Mouse (Mus musculus) intestine, embryonic 16.5 days (tissue): ENCODE measurements around the gene Faf1. TPM values are rescaled to one million over a fixed set of nuclear protein-coding genes. Genes with fewer than 3 reads are reported as not detected.

ENCODE experiments used
- ATAC-seq: fragments of 200-750 bp; cut with Nextera tagmentation; 2 replicates; pipeline ENCODE4 v1.8.0; 2017; ENCODE audit warnings: moderate TSS enrichment, moderate library complexity
- H3K27ac ChIP-seq: fragments of 300-500 bp; sonication (generic); 2 replicates; pipeline ENCODE4 v1.5.1; 2014; ENCODE audit warnings: mild to moderate bottlenecking, low read length
- H3K27me3 ChIP-seq: fragments of 300-500 bp; sonication (generic); replicated peaks from 2 replicates; pipeline ENCODE4 v1.6.1; 2014; ENCODE audit warnings: low read length, control low read depth, mixed read lengths; ENCODE audit not compliant: control insufficient read depth, insufficient read depth
- H3K36me3 ChIP-seq: fragments of 300-500 bp; sonication (generic); 2 replicates; pipeline ENCODE4 v1.6.1; 2014; ENCODE audit warnings: low read length, control low read depth; ENCODE audit not compliant: control insufficient read depth, insufficient read depth
- H3K4me1 ChIP-seq: fragments of 300-500 bp; sonication (generic); 2 replicates; pipeline ENCODE4 v1.6.1; 2014; ENCODE audit warnings: low read length, control low read depth, mixed read lengths; ENCODE audit not compliant: control insufficient read depth, insufficient read depth
- H3K4me2 ChIP-seq: fragments of 300-500 bp; sonication (generic); 2 replicates; pipeline ENCODE4 v1.6.1; 2014; ENCODE audit warnings: low read depth, low read length, control low read depth
- H3K4me3 ChIP-seq: fragments of 300-500 bp; sonication (generic); 2 replicates; pipeline ENCODE4 v1.5.1; 2014; ENCODE audit warnings: mild to moderate bottlenecking, low read length
- H3K9ac ChIP-seq: fragments of 300-500 bp; sonication (generic); 2 replicates; pipeline ENCODE4 v1.6.1; 2014; ENCODE audit warnings: low read depth, low read length
- H3K9me3 ChIP-seq: fragments of 300-500 bp; sonication (generic); 2 replicates; pipeline ENCODE4 v1.6.1; 2016; ENCODE audit warnings: low read length, control low read depth; ENCODE audit not compliant: control insufficient read depth
- WGBS: fragments of 180-500 bp; shearing (Covaris S2); extraction: QIAGEN DNeasy Blood & Tissue Kit; methylation state at CpG from one replicate; pipeline ENCODE4 v1.1.7; 2014; 5-methylcytosine and 5-hydroxymethylcytosine counted together
- polyA plus RNA-seq: library from polyadenylated mRNA; unstranded; fragments of >200 nt; fragmentation: Nextera tagmentation; extraction: Ambion mirVana; gene quantifications from 2 replicates; pipeline ENCODE4 v1.2.1, GENCODE M21; 2015

Gene Faf1
- polyA plus RNA-seq, 1 experiment from 2014 or later: 12.2 TPM

DNA sequence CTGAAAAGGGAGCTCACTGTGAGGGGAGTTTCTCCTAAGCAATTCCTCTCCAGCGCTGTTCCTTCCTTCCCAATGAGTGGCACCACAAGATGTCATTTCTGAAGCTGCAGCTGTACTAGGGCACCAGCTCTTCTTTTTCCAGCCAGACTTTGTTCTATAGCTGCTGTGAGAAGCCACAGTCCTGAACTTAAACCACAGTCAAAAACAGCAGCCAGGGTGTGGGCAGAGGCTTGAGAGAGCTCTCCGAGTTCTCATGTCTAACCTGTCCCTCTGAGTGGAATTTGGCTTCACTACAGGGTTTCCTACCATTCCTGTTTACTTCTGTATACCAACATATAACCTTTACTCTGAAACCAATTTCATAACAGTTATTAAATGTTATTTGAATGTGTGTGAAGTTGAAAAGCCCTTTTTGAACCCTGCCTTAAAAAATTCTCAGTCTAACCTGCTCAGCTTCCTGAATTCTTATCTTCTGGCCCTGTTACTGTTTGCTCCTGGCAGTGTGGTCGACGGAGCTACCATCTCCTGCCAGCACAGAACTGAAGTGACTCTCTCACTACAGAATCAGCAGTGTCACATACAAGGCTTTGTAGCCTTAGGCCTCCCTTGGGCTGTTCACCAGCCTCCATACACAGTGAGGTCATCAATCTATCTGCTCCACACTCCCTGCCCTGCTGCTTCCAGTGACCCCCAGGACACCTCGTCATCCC, 287.3 kb downstream of the Faf1 start:
- Histone ChIP-seq H3K36me3 (0 out of 2 replicates have a peak, but pooled peaks cover 4% of the 10 kb centered on the region), H3K27me3 (no peaks in the 10 kb centered on the region), H3K9ac (no peak overlapping the region), H3K9me3 (no peaks in the 10 kb centered on the region), H3K4me1 (no peaks in the 10 kb centered on the region), H3K4me3 (no peak overlapping the region), H3K27ac (no peak overlapping the region), H3K4me2 (no peak overlapping the region)
- WGBS: 78% methylated on average over 5 of the region's 5 CpGs
- no peak for ATAC-seq

DNA sequence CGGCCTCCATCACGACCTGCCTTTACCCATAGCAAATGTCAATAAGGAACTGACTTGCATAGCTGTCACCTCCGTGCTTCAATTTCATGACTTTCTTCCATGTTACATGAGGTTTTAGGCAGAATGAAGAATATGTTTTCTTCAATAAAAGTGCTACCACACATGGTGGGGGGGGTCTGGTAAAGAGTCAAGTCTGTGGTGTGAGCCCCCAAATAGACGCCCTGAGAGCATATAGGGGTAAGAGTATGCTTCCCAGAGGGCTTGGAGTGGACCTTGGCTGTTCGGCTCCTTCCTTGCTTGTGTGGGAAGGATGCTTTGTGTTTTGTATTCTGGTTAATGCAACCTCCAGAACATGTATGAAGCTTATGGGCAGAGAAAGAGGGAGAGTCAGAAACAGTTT, 293.2 kb downstream of the Faf1 start:
- H3K27me3 ChIP-seq: peaks cover 24% of the 10 kb centered on the region
- WGBS: 83% methylated on average over 5 of the region's 5 CpGs
- H3K4me3 ChIP-seq: no peak overlapping the region

DNA sequence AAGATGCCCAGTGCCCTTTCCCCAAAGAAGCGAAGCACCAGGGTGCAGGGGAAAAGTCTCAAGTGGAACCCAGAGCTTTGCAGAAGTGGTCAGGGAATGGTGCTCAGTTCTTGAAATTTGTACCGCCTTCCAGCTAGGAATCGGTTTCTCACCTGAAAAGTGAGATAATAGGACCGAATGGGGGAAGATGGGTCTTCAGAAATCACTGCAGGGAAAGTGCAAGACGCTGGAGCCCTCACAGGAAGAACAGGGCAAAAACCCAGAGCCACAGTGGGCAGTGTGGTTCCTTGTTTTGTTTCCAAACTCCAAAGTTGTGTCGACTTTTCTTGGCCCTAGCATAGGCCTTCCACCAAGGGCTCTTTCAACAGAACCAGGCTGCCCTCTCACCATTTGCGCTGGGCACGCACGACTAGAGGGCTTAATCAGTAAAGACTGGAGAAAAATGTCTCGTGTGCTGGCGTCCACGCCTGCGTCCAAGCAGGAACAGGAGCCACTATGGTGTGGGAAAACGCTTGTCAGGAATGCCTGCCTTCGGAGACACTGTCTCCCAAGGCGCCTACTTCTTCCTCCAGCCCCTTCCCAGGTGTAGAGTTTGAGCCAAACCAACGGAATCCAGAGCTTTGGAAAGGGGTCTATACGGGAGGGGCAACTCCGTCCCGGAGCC, 297.7 kb downstream of the Faf1 start:
- WGBS: 4% methylated on average over 20 of the region's 20 CpGs
- Histone ChIP-seq H3K4me2 (no peak overlapping the region), H3K36me3 (no peaks in the 10 kb centered on the region), H3K4me3 (no peak overlapping the region), H3K9me3 (peaks cover 7% of the 10 kb centered on the region; the same call in 1 of the 2 replicates), H3K27ac (no peak overlapping the region), H3K4me1 (peaks cover 8% of the 10 kb centered on the region; the same call in 1 of the 2 replicates), H3K9ac (no peak overlapping the region), H3K27me3 (peaks cover 69% of the 10 kb centered on the region)
- ATAC-seq: no peak

More for the DNA sequence above, 293.2 kb downstream of the Faf1 start:
- H3K4me1 ChIP-seq: no peaks in the 10 kb centered on the region
- ATAC-seq: no peak
- H3K9me3 ChIP-seq: no peaks in the 10 kb centered on the region
- H3K27ac ChIP-seq: no peak overlapping the region
- H3K36me3 ChIP-seq: no peaks in the 10 kb centered on the region
- no peak overlapping the region for H3K4me2 ChIP-seq
- H3K9ac ChIP-seq: no peak overlapping the region

DNA sequence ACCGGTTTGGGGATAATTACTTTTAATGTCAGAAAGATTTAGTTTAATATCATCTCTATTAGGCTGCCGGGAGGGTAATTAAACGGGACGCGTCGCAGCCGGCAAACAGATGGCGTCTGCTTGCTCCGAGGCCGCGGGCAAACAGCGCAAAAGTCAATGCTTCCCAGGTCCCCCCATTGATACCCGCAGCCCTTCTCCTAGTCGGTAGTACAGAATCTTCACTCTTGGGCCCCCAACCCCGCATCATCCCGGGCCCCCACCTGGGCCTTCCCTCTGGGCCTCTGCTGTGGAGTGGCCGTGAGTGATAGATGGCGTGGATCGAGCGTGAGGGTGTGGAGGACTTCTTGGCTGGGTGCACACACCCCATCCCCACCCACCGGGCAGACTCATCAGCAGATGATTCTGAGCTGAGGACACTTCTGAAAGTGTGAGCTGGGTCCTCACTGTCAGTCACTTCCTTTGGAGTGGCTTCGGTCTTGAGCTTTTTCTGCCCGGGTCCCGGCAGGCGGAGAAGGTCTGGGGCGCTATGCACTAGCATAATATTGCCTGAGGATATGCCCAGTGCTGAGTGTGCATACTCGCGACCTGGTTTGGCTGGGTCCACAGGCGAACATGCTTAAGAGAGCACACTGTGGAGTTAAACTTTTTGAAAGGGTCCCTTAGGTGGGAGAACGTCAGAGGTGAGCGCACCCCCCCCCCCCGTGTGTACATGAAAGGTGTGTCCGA, 298.4 kb downstream of the Faf1 start:
- no peak overlapping the region; the same call in 1 of the 2 replicates for H3K4me3 ChIP-seq
- WGBS: 1% methylated on average over 33 of the region's 33 CpGs
- no peak for ATAC-seq

DNA sequence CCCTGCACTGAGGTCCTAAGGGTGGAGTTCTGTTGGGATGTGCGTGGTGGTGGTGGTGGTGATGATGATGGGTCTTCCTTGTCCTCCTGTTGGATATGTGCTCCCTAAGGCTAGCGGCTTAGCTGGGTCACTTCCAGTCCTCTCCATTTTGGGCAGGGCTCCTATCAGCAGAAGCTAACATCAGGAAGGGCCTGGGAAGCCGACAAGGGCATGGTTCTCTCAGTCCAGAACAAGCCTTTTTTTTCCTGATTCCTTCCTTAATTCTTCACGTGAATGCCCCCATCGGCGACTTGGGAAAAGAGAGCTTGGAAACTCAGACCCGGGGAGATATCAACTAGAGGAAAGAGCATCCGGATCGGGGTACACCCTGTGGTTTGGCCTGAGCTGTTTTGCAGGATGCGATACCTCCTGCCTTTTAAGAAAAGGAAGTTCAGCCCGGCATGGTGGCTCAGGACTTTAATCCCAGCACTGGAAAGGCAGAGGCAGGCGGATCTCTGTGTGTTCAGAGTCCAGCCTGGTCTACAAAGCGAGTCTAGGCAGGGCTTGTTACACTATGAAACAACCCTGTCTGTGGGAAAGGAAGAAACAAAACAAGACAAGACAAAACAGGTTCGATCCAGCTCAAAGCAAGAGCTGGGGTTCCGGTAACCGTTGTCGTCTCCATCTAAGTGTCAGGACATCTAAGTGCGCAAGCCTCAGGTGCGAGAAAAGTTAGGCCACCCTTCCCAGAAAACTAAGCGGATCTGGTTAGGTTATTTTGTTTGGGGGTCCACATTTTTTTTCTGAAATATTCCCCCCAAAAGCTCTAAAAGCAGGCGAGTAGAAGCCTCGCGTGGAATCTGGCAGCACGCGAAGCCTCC, 299.2 kb downstream of the Faf1 start:
- WGBS: 9% methylated on average over 25 of the region's 25 CpGs
- peaks cover 82% of the 10 kb centered on the region for H3K27me3 ChIP-seq
- no peak for ATAC-seq
- no peak overlapping the region for H3K4me3 ChIP-seq
- peaks cover 7% of the 10 kb centered on the region; the same call in 1 of the 2 replicates for H3K9me3 ChIP-seq
- H3K4me1 ChIP-seq: peaks cover 14% of the 10 kb centered on the region
- H3K4me2 ChIP-seq: no peak overlapping the region
- H3K27ac ChIP-seq: no peak overlapping the region
- no peaks in the 10 kb centered on the region for H3K36me3 ChIP-seq
- H3K9ac ChIP-seq: no peak overlapping the region

More for the DNA sequence above, 298.4 kb downstream of the Faf1 start:
- Histone ChIP-seq H3K27ac (no peak overlapping the region), H3K9ac (no peak overlapping the region), H3K4me2 (no peak overlapping the region), H3K27me3 (peaks cover 74% of the 10 kb centered on the region), H3K9me3 (peaks cover 7% of the 10 kb centered on the region; the same call in 1 of the 2 replicates), H3K4me1 (peaks cover 9% of the 10 kb centered on the region), H3K36me3 (no peaks in the 10 kb centered on the region)

DNA sequence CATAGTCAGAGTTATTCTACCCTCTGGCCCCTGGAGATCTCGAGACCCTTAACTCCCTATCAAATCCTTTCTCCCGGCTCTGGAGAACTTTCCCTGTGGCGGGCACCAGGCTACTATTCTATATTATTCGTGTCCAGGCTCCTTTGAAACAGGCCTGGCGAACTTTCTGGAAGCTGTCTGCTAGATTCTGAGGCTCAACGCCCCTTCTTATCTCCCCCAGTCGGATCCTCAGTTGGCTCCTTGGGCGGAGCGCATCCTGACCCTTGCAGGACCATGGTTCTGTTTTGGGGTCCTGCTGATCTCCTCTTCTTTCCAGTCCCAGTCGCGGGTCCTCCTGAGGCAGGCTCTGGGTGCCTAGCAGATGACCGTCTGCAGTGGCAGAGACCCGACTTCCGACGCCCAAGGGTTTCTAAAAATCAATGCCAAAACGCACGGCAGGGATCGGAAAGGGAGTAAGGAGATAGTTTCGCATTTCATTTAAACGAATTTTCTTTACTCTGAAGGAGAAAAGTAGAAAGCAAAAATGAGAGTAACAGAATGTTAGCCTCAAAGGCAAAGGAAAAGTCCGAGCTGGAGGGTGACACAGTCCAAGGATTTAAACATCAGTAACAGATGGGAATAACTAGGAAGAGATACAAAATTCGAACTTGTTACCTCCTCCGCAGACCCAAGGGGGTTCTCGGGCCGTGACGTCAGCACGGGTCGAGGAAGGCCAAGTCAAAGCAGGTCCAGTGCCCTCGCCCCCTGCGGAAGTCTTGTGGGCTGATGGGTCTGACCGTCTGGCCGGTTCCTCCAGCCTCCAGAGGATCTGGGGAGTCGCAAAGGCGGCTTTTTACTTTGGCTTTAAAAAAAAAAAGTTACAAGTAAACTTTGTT, 300.1 kb downstream of the Faf1 start:
- no peak overlapping the region for H3K4me3 ChIP-seq
- H3K4me2 ChIP-seq: no peak overlapping the region
- no peaks in the 10 kb centered on the region for H3K36me3 ChIP-seq
- WGBS: 2% methylated on average over 34 of the region's 34 CpGs
- peaks cover 89% of the 10 kb centered on the region for H3K27me3 ChIP-seq
- H3K9ac ChIP-seq: no peak overlapping the region
- no peak for ATAC-seq
- H3K9me3 ChIP-seq: peaks cover 7% of the 10 kb centered on the region; the same call in 1 of the 2 replicates
- H3K4me1 ChIP-seq: peaks cover 14% of the 10 kb centered on the region
- no peak overlapping the region for H3K27ac ChIP-seq

DNA sequence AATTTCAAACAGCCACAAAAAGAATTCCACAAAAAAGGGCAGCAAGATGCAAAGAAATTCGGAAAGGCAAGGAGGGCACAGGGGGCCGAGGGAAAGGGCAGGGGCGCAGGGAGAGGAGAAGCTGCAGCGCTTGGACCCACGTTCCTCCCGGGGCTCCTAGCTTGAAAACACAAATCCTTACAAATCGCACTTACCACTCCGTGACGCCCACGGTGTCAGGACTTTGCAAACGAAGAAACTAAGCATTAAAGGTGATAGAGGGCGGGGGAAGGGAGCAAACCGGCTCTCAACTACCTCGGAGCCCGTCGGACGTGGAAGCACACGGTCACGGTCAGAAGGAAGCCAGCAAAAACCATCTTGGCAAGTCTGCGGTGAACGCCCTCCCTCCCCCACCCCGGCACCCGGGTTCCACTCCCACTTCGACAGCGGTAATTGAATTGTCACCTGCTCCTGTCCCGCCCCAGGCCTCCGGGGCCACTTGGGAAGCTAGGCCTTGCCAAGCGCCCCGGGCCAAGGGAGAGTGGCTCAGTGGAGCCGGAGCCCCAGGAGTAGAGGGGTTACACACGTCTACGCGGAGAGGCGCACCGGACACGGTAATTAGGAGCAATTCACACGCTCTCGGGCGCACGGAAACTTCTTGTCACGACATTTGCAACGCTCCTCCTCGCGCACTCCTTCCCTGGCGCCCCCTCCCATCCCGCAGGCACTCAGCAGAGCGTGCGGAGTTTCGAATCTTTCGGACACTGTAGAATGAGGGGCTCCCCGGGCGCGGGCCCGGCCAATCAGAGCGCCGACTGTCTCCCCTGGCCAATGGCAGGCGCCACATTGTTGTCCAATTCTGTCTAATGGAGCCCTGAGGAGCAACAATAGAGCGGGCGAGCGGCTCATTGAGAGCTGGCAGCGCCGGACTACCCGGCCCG, 301.0 kb downstream of the Faf1 start, which contains the start of gene Dmrta2:
Gene Dmrta2 (plus strand): TSS at position 906 of the 920 bp plus-strand sequence.
- H3K9me3 ChIP-seq: peaks cover 7% of the 10 kb centered on the region; the same call in 1 of the 2 replicates
- peak within 1 kb of the TSS; percentile 46 for H3K4me2 ChIP-seq
- peaks cover 91% of the 10 kb centered on the region for H3K27me3 ChIP-seq
- no peak within 1 kb of the TSS for H3K27ac ChIP-seq
- H3K4me3 ChIP-seq: peak within 1 kb of the TSS; percentile 37
- H3K36me3 ChIP-seq: no peaks in the 10 kb centered on the region
- H3K4me1 ChIP-seq: peaks cover 20% of the 10 kb centered on the region
- no peak within 1 kb of the TSS for H3K9ac ChIP-seq
- under 1% methylated on average over 64 of the region's 64 CpGs for WGBS
- no peak for ATAC-seq
